Mouse (Mus musculus) lung, postnatal 0 days (tissue): ENCODE measurements around the gene Mink1. TPM values are rescaled to one million over a fixed set of nuclear protein-coding genes. Genes with fewer than 3 reads are reported as not detected.
A peak's percentile ranks its signal among the peaks of the same experiment; 100 is the strongest.

Experiments
- ATAC-seq: fragments of 200-750 bp; cut with Nextera tagmentation; 2 replicates; pipeline ENCODE4 v1.8.0; 2017; ENCODE audit warnings: moderate library complexity
- DNase-seq: peaks from one replicate; pipeline ENCODE4 v3.0.0-alpha.2; 2016; ENCODE audit warnings: low spot score
- H3K27ac ChIP-seq: fragments of 300-500 bp; sonication (generic); 2 replicates; pipeline ENCODE4 v1.5.1; 2014; ENCODE audit warnings: antibody characterized with exemption, mild to moderate bottlenecking, low read length, mixed read lengths
- H3K27me3 ChIP-seq: fragments of 300-500 bp; sonication (generic); replicated peaks from 2 replicates; pipeline ENCODE4 v1.6.1; 2014; ENCODE audit warnings: low read length, mixed read lengths; ENCODE audit not compliant: insufficient read depth
- H3K36me3 ChIP-seq: fragments of 300-500 bp; sonication (generic); 2 replicates; pipeline ENCODE4 v1.6.1; 2014; ENCODE audit warnings: low read length, mixed read lengths; ENCODE audit not compliant: insufficient read depth
- H3K4me1 ChIP-seq: fragments of 300-500 bp; sonication (generic); 2 replicates; pipeline ENCODE4 v1.6.1; 2014; ENCODE audit warnings: antibody characterized with exemption, low read depth, low read length, mixed read lengths; ENCODE audit not compliant: insufficient read depth
- H3K4me2 ChIP-seq: fragments of 300-500 bp; sonication (generic); replicated peaks from 2 replicates; pipeline ENCODE4 v1.6.1; 2014; ENCODE audit warnings: low read depth, mild to moderate bottlenecking, low read length, moderate library complexity, mixed read lengths
- H3K4me3 ChIP-seq: fragments of 300-500 bp; sonication (generic); 2 replicates; pipeline ENCODE4 v1.5.1; 2014; ENCODE audit warnings: low read depth, low read length
- H3K9ac ChIP-seq: fragments of 300-500 bp; sonication (generic); replicated peaks from 2 replicates; pipeline ENCODE4 v1.6.1; 2014; ENCODE audit warnings: low read depth, mild to moderate bottlenecking
- H3K9me3 ChIP-seq: fragments of 300-500 bp; sonication (generic); 2 replicates; pipeline ENCODE4 v1.6.1; 2016; ENCODE audit warnings: low read length, mixed read lengths
- CTCF ChIP-seq: IDR thresholded peaks from 2 replicates; pipeline ENCODE4 v1.5.1; 2016; ENCODE audit warnings: antibody characterized with exemption, mild to moderate bottlenecking
- EP300 ChIP-seq: IDR thresholded peaks from 2 replicates; pipeline ENCODE4 v1.6.1; 2016; ENCODE audit warnings: antibody characterized with exemption, mild to moderate bottlenecking, control low read depth
- WGBS: fragments of 180-500 bp; shearing (Covaris S2); extraction: QIAGEN DNeasy Blood & Tissue Kit; methylation state at CpG from one replicate; pipeline ENCODE4 v1.1.7; 2014; 5-methylcytosine and 5-hydroxymethylcytosine counted together
- polyA plus RNA-seq: library from polyadenylated mRNA; unstranded; fragments of >200 nt; fragmentation: Nextera tagmentation; extraction: Ambion mirVana; gene quantifications from 2 replicates; pipeline ENCODE4 v1.2.1, GENCODE M21; 2015

The Mink1 gene
- polyA plus RNA-seq, 1 experiment from 2014 or later, result 7.4 TPM

GRCm38 (mm10) chr11:70649185-70649734 lies 86.6 kb downstream of the Mink1 start:
- WGBS, result 74% methylated on average over 8 of the region's 8 CpGs
- no peak for ATAC-seq
- H3K27ac ChIP-seq, result 0 out of 2 replicates have a peak overlapping the region, but pooled peaks have one; percentile 20
- peaks cover 25% of the 10 kb centered on the region; the same call in 1 of the 2 replicates for H3K4me1 ChIP-seq
- TF ChIP-seq CTCF (no peak), EP300 (no peak)
- peaks cover 41% of the 10 kb centered on the region for H3K36me3 ChIP-seq
- H3K9me3 ChIP-seq, result no peaks in the 10 kb centered on the region
- no peak overlapping the region for H3K9ac ChIP-seq
- no peak overlapping the region for H3K4me3 ChIP-seq
- H3K4me2 ChIP-seq, result peak overlapping the region; percentile 8; the same call in 1 of the 2 replicates
- DNase-seq, result no peak
- no peaks in the 10 kb centered on the region for H3K27me3 ChIP-seq

DNA sequence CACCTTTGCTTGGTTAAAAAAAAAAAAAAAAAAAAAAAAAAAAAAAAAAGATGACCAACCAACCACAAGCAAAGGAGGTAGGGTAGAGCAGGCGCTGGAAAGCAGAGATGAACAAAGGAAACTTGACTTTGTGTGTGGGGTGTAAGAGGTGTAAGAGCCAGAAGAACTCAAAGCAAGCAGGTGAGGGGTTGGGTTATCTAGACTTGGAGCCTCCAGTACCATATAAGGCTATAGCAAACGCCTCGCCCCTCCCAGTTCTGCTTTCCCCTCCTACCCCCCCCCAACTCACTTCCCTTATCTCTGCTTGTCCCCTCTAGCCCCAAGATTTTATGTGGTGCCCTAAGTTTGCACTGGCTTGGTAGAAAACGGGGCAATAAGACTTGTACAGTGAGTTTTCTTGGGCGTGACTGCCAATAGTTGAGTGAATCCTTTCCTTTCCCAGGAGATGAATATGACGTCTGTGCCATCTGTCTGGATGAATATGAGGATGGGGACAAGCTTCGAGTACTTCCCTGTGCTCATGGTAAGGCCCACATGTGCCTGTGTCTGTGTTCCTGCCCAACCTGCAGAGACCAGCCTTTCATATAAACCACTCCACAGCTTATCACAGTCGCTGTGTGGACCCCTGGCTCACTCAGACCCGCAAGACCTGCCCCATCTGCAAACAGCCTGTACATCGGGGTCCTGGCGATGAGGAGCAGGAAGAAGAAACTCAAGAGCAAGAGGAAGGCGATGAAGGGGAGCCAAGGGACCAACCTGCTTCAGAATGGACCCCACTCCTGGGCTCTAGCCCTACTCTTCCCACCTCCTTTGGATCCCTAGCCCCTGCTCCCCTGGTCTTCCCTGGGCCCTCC lies 87.9 kb downstream of the Mink1 start:
- ATAC-seq, result no peak

GRCm38 (mm10) chr11:70651391-70651790 lies 88.7 kb downstream of the Mink1 start:
- no peak overlapping the region for H3K4me3 ChIP-seq
- H3K27me3 ChIP-seq, result no peaks in the 10 kb centered on the region
- no peak for DNase-seq
- 40% methylated on average over 2 of the region's 2 CpGs for WGBS
- no peaks in the 10 kb centered on the region for H3K9me3 ChIP-seq
- H3K4me1 ChIP-seq, result peaks cover 22% of the 10 kb centered on the region
- H3K36me3 ChIP-seq, result peaks cover 31% of the 10 kb centered on the region
- no peak overlapping the region for H3K4me2 ChIP-seq
- no peak overlapping the region for H3K27ac ChIP-seq
- ATAC-seq, result no peak
- no peak for TF ChIP-seq CTCF
- TF ChIP-seq EP300, result no peak
- H3K9ac ChIP-seq, result no peak overlapping the region

More for the DNA sequence above, 87.9 kb downstream of the Mink1 start:
- no peak overlapping the region for H3K4me2 ChIP-seq
- WGBS, result 61% methylated on average over 12 of the region's 12 CpGs
- TF ChIP-seq EP300 (no peak), CTCF (no peak)
- H3K4me1 ChIP-seq, result peaks cover 25% of the 10 kb centered on the region; the same call in 1 of the 2 replicates
- H3K4me3 ChIP-seq, result no peak overlapping the region
- H3K9ac ChIP-seq, result no peak overlapping the region
- H3K9me3 ChIP-seq, result no peaks in the 10 kb centered on the region
- no peaks in the 10 kb centered on the region for H3K27me3 ChIP-seq
- peak; percentile 33 for DNase-seq
- H3K27ac ChIP-seq, result no peak overlapping the region
- peaks cover 31% of the 10 kb centered on the region for H3K36me3 ChIP-seq

DNA sequence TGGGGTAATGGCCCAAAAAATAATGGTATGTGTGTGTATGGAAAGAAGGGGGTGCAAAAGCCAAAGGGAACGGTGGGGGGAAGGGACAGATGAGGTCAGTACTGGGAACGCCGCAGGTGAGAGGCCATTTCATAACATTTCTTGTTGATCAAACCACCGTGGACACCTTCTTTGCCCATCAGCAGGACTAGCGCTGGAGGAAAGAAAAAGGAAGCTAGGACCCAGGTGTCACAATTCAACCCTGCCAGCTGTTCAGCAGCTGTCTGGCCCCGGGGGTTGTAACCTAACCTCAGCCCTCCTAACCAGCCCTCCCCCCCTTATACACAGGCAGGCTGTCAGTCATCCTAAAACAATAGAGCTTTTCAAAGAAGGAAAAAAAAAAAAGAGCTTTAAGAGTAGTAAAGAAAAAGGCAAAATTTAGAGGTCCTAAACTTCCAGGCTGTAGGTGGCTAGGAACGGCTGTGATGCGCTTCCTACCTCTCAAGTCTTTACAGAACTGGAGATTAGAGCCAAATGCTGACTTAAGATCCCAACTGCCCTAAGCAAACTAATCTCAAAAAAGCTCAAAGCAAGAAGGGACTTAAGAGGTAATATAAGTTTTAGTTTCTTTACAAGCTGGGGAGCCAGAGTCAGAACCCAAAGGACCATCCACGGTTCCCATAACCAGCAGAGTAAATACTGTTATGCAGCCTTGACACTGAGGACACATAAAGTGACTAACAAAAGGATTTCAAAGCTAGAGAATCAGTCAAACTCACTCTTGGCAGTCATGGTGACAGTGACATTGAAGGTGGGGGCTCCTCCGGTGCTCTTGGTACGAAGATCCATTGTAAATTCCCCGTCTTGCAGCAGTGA lies 89.6 kb downstream of the Mink1 start:
- Histone ChIP-seq H3K9me3 (no peaks in the 10 kb centered on the region), H3K27me3 (no peaks in the 10 kb centered on the region), H3K27ac (peak overlapping the region; percentile 99), H3K4me3 (peak overlapping the region; percentile 99), H3K4me1 (peaks cover 27% of the 10 kb centered on the region), H3K36me3 (peaks cover 31% of the 10 kb centered on the region), H3K9ac (peak overlapping the region; percentile 16; the same call in 1 of the 2 replicates), H3K4me2 (peak overlapping the region; percentile 74)
- TF ChIP-seq EP300 (no peak), CTCF (no peak)
- DNase-seq (peak; percentile 46), ATAC-seq (no peak)
- WGBS, result 33% methylated on average over 12 of the region's 12 CpGs

- Histone ChIP-seq H3K9ac (peak overlapping the region; percentile 98), H3K27ac (peak overlapping the region; percentile 99), H3K4me3 (peak overlapping the region; percentile 99), H3K4me2 (peak overlapping the region; percentile 74), H3K4me1 (peaks cover 27% of the 10 kb centered on the region), H3K9me3 (no peaks in the 10 kb centered on the region), H3K27me3 (no peaks in the 10 kb centered on the region), H3K36me3 (peaks cover 31% of the 10 kb centered on the region)
- ATAC-seq (no peak), DNase-seq (peak; percentile 70)
- TF ChIP-seq EP300, result no peak
- TF ChIP-seq CTCF, result no peak
- WGBS, result 20% methylated on average over 6 of the region's 6 CpGs
Measured at GRCm38 (mm10) chr11:70652884-70653344, 90.2 kb downstream of the Mink1 start.
